Mouse (Mus musculus) liver, embryonic 15.5 days (tissue): Measurements from ENCODE around the gene Pigl. TPM values are rescaled to one million over a fixed set of nuclear protein-coding genes. Genes with fewer than 3 reads are reported as not detected.
"Not testable (repeated sequence)": the region's sequence is repeated elsewhere in the genome, so short reads cannot be mapped to it uniquely, and the experiment has no call there.

Experiments used
- ATAC-seq: fragments of 200-750 bp; cut with Nextera tagmentation; 2 replicates; pipeline ENCODE4 v1.8.0; 2017; ENCODE audit warnings: moderate number of reproducible peaks, mild to moderate bottlenecking, moderate library complexity; ENCODE audit not compliant: insufficient read depth
- H3K27ac ChIP-seq: fragments of 300-500 bp; sonication (generic); replicated peaks from 2 replicates; pipeline ENCODE4 v1.5.1; 2015; ENCODE audit warnings: mild to moderate bottlenecking, inconsistent platforms
- H3K27me3 ChIP-seq: fragments of 300-500 bp; sonication (generic); 2 replicates; pipeline ENCODE4 v1.6.1; 2015; ENCODE audit warnings: mild to moderate bottlenecking, inconsistent platforms
- H3K36me3 ChIP-seq: fragments of 300-500 bp; sonication (generic); replicated peaks from 2 replicates; pipeline ENCODE4 v1.6.1; 2015; ENCODE audit warnings: moderate library complexity, mild to moderate bottlenecking, inconsistent platforms
- H3K4me1 ChIP-seq: fragments of 300-500 bp; sonication (generic); replicated peaks from 2 replicates; pipeline ENCODE4 v1.6.1; 2015; ENCODE audit warnings: inconsistent platforms
- H3K4me2 ChIP-seq: fragments of 300-500 bp; sonication (generic); 2 replicates; pipeline ENCODE4 v1.6.1; 2015; ENCODE audit warnings: moderate library complexity, mild to moderate bottlenecking, inconsistent platforms
- H3K4me3 ChIP-seq: fragments of 300-500 bp; sonication (generic); replicated peaks from 2 replicates; pipeline ENCODE4 v1.5.1; 2015; ENCODE audit warnings: mild to moderate bottlenecking, inconsistent platforms
- H3K9ac ChIP-seq: fragments of 300-500 bp; sonication (generic); 2 replicates; pipeline ENCODE4 v1.6.1; 2015; ENCODE audit warnings: moderate library complexity, mild to moderate bottlenecking, inconsistent platforms
- H3K9me3 ChIP-seq: fragments of 300-500 bp; sonication (generic); replicated peaks from 2 replicates; pipeline ENCODE4 v1.6.1; 2016; ENCODE audit warnings: inconsistent platforms
- WGBS: fragments of 180-500 bp; shearing (Covaris S2); methylation state at CpG from one replicate; pipeline ENCODE4 v1.1.7; 2015; ENCODE audit warnings: mixed read lengths; ENCODE audit not compliant: insufficient replicate concordance; 5-methylcytosine and 5-hydroxymethylcytosine counted together
- polyA plus RNA-seq: library from polyadenylated mRNA; unstranded; fragments of >200 nt; fragmentation: Nextera tagmentation; extraction: Ambion mirVana; gene quantifications from 2 replicates; pipeline ENCODE4 v1.2.1, GENCODE M21; 2015

Pigl gene
- polyA plus RNA-seq, 1 experiment from 2014 or later = 3.6 TPM

GRCm38 (mm10) chr11:62467289-62467688 lies 9.0 kb downstream of the Pigl start:
- not testable (repeated sequence) for H3K4me2 ChIP-seq, H3K4me3 ChIP-seq, H3K27me3 ChIP-seq, H3K36me3 ChIP-seq, ATAC-seq, H3K9ac ChIP-seq, H3K9me3 ChIP-seq
- Histone ChIP-seq H3K4me1 (peaks cover 52% of the 10 kb centered on the region), H3K27ac (0 out of 2 replicates have a peak overlapping the region, but pooled peaks have one; percentile 79)

DNA sequence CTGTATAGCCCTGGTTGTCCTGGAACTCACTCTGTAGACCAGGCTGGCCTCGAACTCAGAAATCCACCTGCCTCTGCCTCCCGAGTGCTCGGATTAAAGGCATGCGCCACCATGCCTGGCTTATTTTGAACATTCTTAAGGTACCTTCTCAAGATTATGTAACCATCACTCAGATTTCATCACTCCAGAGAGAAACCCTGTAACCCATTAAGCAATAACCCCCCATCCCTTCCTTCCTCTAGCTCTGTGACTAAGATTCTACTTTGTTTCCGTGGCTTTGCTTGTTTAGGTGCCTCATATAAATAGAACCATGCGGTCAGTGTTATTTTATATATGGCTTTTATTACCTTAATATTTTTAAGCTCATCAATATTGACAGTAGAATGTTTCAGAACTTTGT lies 12.2 kb downstream of the Pigl start:
- no peak for ATAC-seq
- H3K9ac ChIP-seq = no peak overlapping the region
- WGBS = 67% methylated on average over 6 of the region's 6 CpGs

GRCm38 (mm10) chr11:62473516-62473915 lies 15.3 kb downstream of the Pigl start:
- H3K4me1 ChIP-seq = no peaks in the 10 kb centered on the region
- no peak overlapping the region for H3K9ac ChIP-seq
- H3K36me3 ChIP-seq = no peaks in the 10 kb centered on the region; the same call in 1 of the 2 replicates
- no peak for ATAC-seq
- no peaks in the 10 kb centered on the region for H3K27me3 ChIP-seq
- H3K27ac ChIP-seq = no peak overlapping the region
- 84% methylated on average over 5 of the region's 5 CpGs for WGBS
- H3K4me2 ChIP-seq = no peak overlapping the region
- no peak overlapping the region for H3K4me3 ChIP-seq
- no peaks in the 10 kb centered on the region for H3K9me3 ChIP-seq

More for the DNA sequence above, 12.2 kb downstream of the Pigl start:
- no peaks in the 10 kb centered on the region for H3K27me3 ChIP-seq
- H3K36me3 ChIP-seq = no peaks in the 10 kb centered on the region
- H3K4me2 ChIP-seq = no peak overlapping the region
- H3K27ac ChIP-seq = no peak overlapping the region
- H3K9me3 ChIP-seq = no peaks in the 10 kb centered on the region
- no peak overlapping the region for H3K4me3 ChIP-seq
- peaks cover 25% of the 10 kb centered on the region for H3K4me1 ChIP-seq

DNA sequence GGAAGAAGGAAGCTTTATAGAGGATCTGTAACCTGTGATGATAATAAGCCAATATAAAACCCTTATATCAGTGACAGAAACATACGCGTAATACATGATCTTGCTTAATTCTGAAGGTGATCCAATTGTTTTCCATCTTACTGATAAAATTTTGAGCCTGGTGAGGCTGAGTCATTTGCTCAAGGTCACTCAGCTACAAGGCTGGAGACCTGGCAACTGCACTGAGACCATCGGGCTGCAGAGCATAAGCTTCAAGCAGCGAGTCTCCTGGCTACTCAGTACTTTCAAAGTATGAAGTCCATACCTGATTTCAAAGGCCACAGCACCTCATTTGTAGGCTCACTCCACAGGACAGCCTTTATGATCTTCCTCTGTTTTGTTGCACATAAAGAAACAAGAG lies 17.9 kb downstream of the Pigl start:
- no peaks in the 10 kb centered on the region for H3K27me3 ChIP-seq
- no peak overlapping the region for H3K27ac ChIP-seq
- 84% methylated on average over 4 of the region's 4 CpGs for WGBS
- no peaks in the 10 kb centered on the region for H3K4me1 ChIP-seq
- no peaks in the 10 kb centered on the region; the same call in 1 of the 2 replicates for H3K36me3 ChIP-seq
- H3K9me3 ChIP-seq = no peaks in the 10 kb centered on the region
- no peak for ATAC-seq
- no peak overlapping the region for H3K4me3 ChIP-seq
- no peak overlapping the region for H3K9ac ChIP-seq
- H3K4me2 ChIP-seq = no peak overlapping the region

- no peaks in the 10 kb centered on the region for H3K27me3 ChIP-seq
- H3K27ac ChIP-seq = no peak overlapping the region
- ATAC-seq = no peak
- no peak overlapping the region for H3K4me2 ChIP-seq
- H3K9me3 ChIP-seq = no peaks in the 10 kb centered on the region
- H3K9ac ChIP-seq = no peak overlapping the region
- no peak overlapping the region for H3K4me3 ChIP-seq
- H3K36me3 ChIP-seq = no peaks in the 10 kb centered on the region; the same call in 1 of the 2 replicates
- 38% methylated on average over 6 of the region's 6 CpGs for WGBS
- no peaks in the 10 kb centered on the region for H3K4me1 ChIP-seq
Measured at GRCm38 (mm10) chr11:62478931-62479330, 20.7 kb downstream of the Pigl start.

DNA sequence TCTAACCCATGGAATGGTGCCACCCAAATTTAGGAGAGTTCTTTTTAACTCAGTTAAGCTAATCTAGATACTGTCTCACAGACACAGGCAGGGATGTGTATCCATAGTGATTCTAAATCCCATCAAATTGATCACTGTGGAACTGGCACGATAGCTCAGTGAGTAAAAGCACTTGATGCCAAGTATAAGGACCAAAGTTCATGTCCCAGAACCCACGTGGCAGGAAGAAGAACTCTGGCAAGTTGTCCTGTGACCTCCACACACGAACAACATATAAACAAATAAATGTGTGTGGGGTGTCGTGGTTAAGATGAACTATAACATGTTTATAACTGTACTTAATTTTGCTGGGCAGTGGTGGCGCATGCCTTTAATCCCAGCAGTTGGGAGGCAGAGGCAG lies 21.3 kb downstream of the Pigl start:
- no peaks in the 10 kb centered on the region for H3K4me1 ChIP-seq
- no peaks in the 10 kb centered on the region for H3K27me3 ChIP-seq
- no peak overlapping the region for H3K4me2 ChIP-seq
- no peak for ATAC-seq
- H3K36me3 ChIP-seq = no peaks in the 10 kb centered on the region; the same call in 1 of the 2 replicates
- WGBS = 75% methylated on average over 5 of the region's 5 CpGs
- H3K9me3 ChIP-seq = no peaks in the 10 kb centered on the region
- no peak overlapping the region for H3K4me3 ChIP-seq
- no peak overlapping the region for H3K9ac ChIP-seq
- H3K27ac ChIP-seq = no peak overlapping the region

DNA sequence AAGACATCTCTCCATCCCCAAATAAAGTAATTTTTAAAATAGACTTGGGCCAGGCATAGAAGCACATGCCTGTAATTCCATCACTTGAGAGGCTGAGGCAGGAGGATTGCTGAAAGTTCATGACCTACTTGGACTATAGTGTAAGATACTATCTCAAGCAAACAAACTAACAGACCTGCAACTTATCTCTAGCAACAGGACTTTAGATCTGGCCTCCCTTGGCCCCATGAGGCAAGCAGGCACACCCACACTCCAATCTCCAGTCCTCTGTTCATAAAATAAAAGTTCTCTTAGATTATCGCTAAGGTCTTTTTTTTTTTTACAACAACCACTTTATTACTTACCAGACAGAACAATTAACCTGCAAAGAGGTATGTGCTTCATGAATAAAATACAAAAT lies 28.7 kb downstream of the Pigl start:
- 35% methylated on average over 1 of the region's 1 CpGs for WGBS
- no peak for ATAC-seq
- Histone ChIP-seq H3K27ac (no peak overlapping the region), H3K36me3 (no peaks in the 10 kb centered on the region), H3K4me2 (no peak overlapping the region), H3K9ac (no peak overlapping the region), H3K27me3 (no peaks in the 10 kb centered on the region), H3K4me3 (no peak overlapping the region), H3K9me3 (no peaks in the 10 kb centered on the region), H3K4me1 (peaks cover 18% of the 10 kb centered on the region)

- Histone ChIP-seq H3K9me3 (no peaks in the 10 kb centered on the region), H3K27me3 (no peaks in the 10 kb centered on the region), H3K4me2 (no peak overlapping the region), H3K27ac (no peak overlapping the region), H3K4me3 (no peak overlapping the region), H3K4me1 (peaks cover 18% of the 10 kb centered on the region), H3K36me3 (no peaks in the 10 kb centered on the region), H3K9ac (no peak overlapping the region)
- WGBS = 85% methylated on average over 10 of the region's 10 CpGs
- no peak for ATAC-seq
Measured at GRCm38 (mm10) chr11:62487540-62488350, 29.5 kb downstream of the Pigl start.

DNA sequence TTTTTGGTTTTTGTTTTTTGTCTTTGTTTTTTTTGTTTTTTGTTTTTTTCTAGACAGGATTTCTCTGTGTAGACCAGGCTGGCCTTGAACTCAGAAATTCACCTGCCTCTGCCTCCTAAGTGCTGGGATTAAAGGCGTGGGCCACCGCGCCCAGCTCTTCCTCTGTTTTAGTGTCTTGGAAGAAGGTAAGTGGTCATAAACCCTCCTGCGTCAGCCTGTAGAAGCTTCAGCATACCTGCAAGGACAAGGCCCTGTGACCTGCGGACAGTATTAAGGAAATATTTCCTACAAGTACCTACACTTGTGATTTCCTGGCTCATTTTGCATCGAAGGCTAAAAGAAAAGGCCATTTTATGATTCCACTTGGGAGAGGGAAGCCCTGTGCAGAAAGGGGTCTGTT lies 35.4 kb downstream of the Pigl start:
- H3K9me3 ChIP-seq = no peaks in the 10 kb centered on the region
- no peak overlapping the region for H3K4me2 ChIP-seq
- no peak overlapping the region for H3K4me3 ChIP-seq
- H3K4me1 ChIP-seq = peaks cover 31% of the 10 kb centered on the region
- no peaks in the 10 kb centered on the region for H3K36me3 ChIP-seq
- 80% methylated on average over 6 of the region's 6 CpGs for whole genome bisulfite sequencing
- ATAC-seq = no peak
- H3K27ac ChIP-seq = no peak overlapping the region
- H3K9ac ChIP-seq = no peak overlapping the region
- no peaks in the 10 kb centered on the region for H3K27me3 ChIP-seq

GRCm38 (mm10) chr11:62494754-62495275 lies 36.6 kb downstream of the Pigl start:
- H3K27me3 ChIP-seq = no peaks in the 10 kb centered on the region
- no peak overlapping the region for H3K9ac ChIP-seq
- peak; percentile 52 for ATAC-seq
- H3K4me2 ChIP-seq = no peak overlapping the region
- H3K27ac ChIP-seq = peak overlapping the region; percentile 69
- H3K4me3 ChIP-seq = no peak overlapping the region
- H3K4me1 ChIP-seq = peaks cover 31% of the 10 kb centered on the region
- no peaks in the 10 kb centered on the region for H3K36me3 ChIP-seq
- no peaks in the 10 kb centered on the region for H3K9me3 ChIP-seq
- 18% methylated on average over 6 of the region's 6 CpGs for WGBS

DNA sequence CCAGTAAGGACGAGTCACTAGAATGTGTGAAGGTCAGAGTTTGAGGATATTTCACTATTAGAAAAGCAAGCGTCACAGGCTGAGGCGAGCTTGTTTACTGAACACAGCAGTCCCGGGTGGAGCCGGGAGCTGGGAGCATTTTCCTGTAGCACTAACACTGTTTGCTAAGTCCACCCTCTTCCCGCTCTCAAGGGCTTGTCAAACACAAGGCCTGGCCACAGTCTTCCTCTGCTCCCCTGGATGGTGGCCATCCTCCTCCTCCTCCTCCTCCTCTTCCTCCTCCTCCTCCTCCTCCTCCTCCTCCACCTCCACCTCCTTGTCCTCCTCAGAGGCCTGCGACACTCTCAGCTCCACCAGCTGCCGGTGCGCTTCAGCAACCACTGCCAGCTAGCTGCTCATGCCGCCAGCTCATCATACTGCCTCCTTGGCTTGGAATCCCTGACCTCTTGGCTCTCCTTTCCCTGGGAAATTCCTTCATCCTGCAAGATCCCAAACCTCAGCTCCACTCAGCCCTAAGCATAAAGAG lies 37.1 kb downstream of the Pigl start:
- Histone ChIP-seq H3K9ac (no peak overlapping the region), H3K4me2 (no peak overlapping the region), H3K27me3 (no peaks in the 10 kb centered on the region), H3K9me3 (no peaks in the 10 kb centered on the region), H3K4me3 (no peak overlapping the region), H3K4me1 (peaks cover 31% of the 10 kb centered on the region), H3K36me3 (no peaks in the 10 kb centered on the region), H3K27ac (peak overlapping the region; percentile 69)
- WGBS = 63% methylated on average over 9 of the region's 10 CpGs
- ATAC-seq = peak; percentile 37; the same call in 1 of the 2 replicates
